Mouse (Mus musculus) forebrain, embryonic 10.5 days (tissue): Measurements from ENCODE around the gene Chaf1b. TPM values are rescaled to one million over a fixed set of nuclear protein-coding genes. Genes with fewer than 3 reads are reported as not detected.

Experiments used
- DNase-seq: peaks from one replicate; pipeline ENCODE4 v3.0.0-alpha.2; 2017; ENCODE audit warnings: low spot score; ENCODE audit errors: extremely low spot score
- H3K27ac ChIP-seq: fragments of 300-500 bp; sonication (generic); 2 replicates; pipeline ENCODE4 v1.5.1; 2016; ENCODE audit warnings: mild to moderate bottlenecking
- H3K27me3 ChIP-seq: fragments of 300-500 bp; sonication (generic); 2 replicates; pipeline ENCODE4 v1.6.1; 2016; ENCODE audit warnings: mild to moderate bottlenecking; ENCODE audit not compliant: poor library complexity, severe bottlenecking
- H3K36me3 ChIP-seq: fragments of 300-500 bp; sonication (generic); replicated peaks from 2 replicates; pipeline ENCODE4 v1.6.1; 2016; ENCODE audit warnings: mild to moderate bottlenecking, moderate library complexity
- H3K4me1 ChIP-seq: fragments of 300-500 bp; sonication (generic); 2 replicates; pipeline ENCODE4 v1.6.1; 2016
- H3K4me3 ChIP-seq: fragments of 300-500 bp; sonication (generic); 2 replicates; pipeline ENCODE4 v1.5.1; 2016; ENCODE audit warnings: mild to moderate bottlenecking, moderate library complexity
- H3K9me3 ChIP-seq: fragments of 300-500 bp; sonication (generic); 2 replicates; pipeline ENCODE4 v1.6.1; 2016; ENCODE audit warnings: mild to moderate bottlenecking, moderate library complexity
- WGBS: fragments of 180-500 bp; shearing (Covaris S2); methylation state at CpG from one replicate; pipeline ENCODE4 v1.1.7; 2016; 5-methylcytosine and 5-hydroxymethylcytosine counted together
- polyA plus RNA-seq: library from polyadenylated mRNA; unstranded; fragments of >200 nt; fragmentation: Nextera tagmentation; extraction: Ambion mirVana; gene quantifications from 2 replicates; pipeline ENCODE4 v1.2.1, GENCODE M21; 2016

The Chaf1b gene
- polyA plus RNA-seq, 1 experiment from 2014 or later = 154 TPM

- Histone ChIP-seq H3K9me3 (no peaks in the 10 kb centered on the region), H3K27me3 (no peaks in the 10 kb centered on the region), H3K4me3 (no peak overlapping the region), H3K27ac (no peak overlapping the region), H3K36me3 (peaks cover 94% of the 10 kb centered on the region), H3K4me1 (no peaks in the 10 kb centered on the region)
- no peak for DNase-seq
- 92% methylated on average over 5 of the region's 5 CpGs for WGBS
Measured at GRCm38 (mm10) chr16:93893285-93893684, 9.6 kb downstream of the Chaf1b start.

- no peak overlapping the region for H3K27ac ChIP-seq
- peaks cover 96% of the 10 kb centered on the region for H3K36me3 ChIP-seq
- no peak overlapping the region for H3K4me3 ChIP-seq
- WGBS = 74% methylated on average over 6 of the region's 6 CpGs
- H3K27me3 ChIP-seq = no peaks in the 10 kb centered on the region
- H3K9me3 ChIP-seq = no peaks in the 10 kb centered on the region
- no peak for DNase-seq
- H3K4me1 ChIP-seq = no peaks in the 10 kb centered on the region
Measured at GRCm38 (mm10) chr16:93903027-93903426, 19.3 kb downstream of the Chaf1b start.

- peak; percentile 61 for DNase-seq
- Histone ChIP-seq H3K27me3 (no peaks in the 10 kb centered on the region), H3K9me3 (no peaks in the 10 kb centered on the region), H3K4me1 (peaks cover 6% of the 10 kb centered on the region), H3K4me3 (no peak overlapping the region), H3K36me3 (peaks cover 65% of the 10 kb centered on the region), H3K27ac (no peak overlapping the region)
- WGBS = 76% methylated on average over 11 of the region's 11 CpGs
Measured at GRCm38 (mm10) chr16:93906156-93907014, 22.7 kb downstream of the Chaf1b start.

GRCm38 (mm10) chr16:93907761-93908160 is 24.1 kb downstream of the Chaf1b start:
- no peaks in the 10 kb centered on the region for H3K27me3 ChIP-seq
- no peaks in the 10 kb centered on the region for H3K9me3 ChIP-seq
- H3K4me3 ChIP-seq = no peak overlapping the region
- peaks cover 51% of the 10 kb centered on the region for H3K36me3 ChIP-seq
- WGBS = 77% methylated on average over 5 of the region's 5 CpGs
- no peak for DNase-seq
- peaks cover 6% of the 10 kb centered on the region for H3K4me1 ChIP-seq
- no peak overlapping the region for H3K27ac ChIP-seq

GRCm38 (mm10) chr16:93908196-93908595 is 24.5 kb downstream of the Chaf1b start:
- Histone ChIP-seq H3K36me3 (peaks cover 47% of the 10 kb centered on the region), H3K27ac (no peak overlapping the region), H3K4me3 (no peak overlapping the region), H3K9me3 (no peaks in the 10 kb centered on the region), H3K4me1 (peaks cover 6% of the 10 kb centered on the region), H3K27me3 (no peaks in the 10 kb centered on the region)
- 91% methylated on average over 8 of the region's 8 CpGs for WGBS
- no peak for DNase-seq

- Histone ChIP-seq H3K36me3 (peaks cover 29% of the 10 kb centered on the region), H3K27me3 (no peaks in the 10 kb centered on the region), H3K4me1 (peaks cover 6% of the 10 kb centered on the region), H3K4me3 (no peak overlapping the region), H3K9me3 (no peaks in the 10 kb centered on the region), H3K27ac (no peak overlapping the region)
- no peak for DNase-seq
- 90% methylated on average over 3 of the region's 3 CpGs for WGBS
Measured at GRCm38 (mm10) chr16:93909936-93910335, 26.2 kb downstream of the Chaf1b start.

- Histone ChIP-seq H3K4me1 (peaks cover 6% of the 10 kb centered on the region), H3K4me3 (no peak overlapping the region), H3K27me3 (no peaks in the 10 kb centered on the region), H3K9me3 (no peaks in the 10 kb centered on the region), H3K36me3 (peaks cover 19% of the 10 kb centered on the region), H3K27ac (no peak overlapping the region)
- WGBS = 72% methylated on average over 28 of the region's 28 CpGs
- no peak for DNase-seq
Measured at GRCm38 (mm10) chr16:93910735-93911665, 27.3 kb downstream of the Chaf1b start.

GRCm38 (mm10) chr16:93912158-93912557 is 28.5 kb downstream of the Chaf1b start:
- no peaks in the 10 kb centered on the region for H3K27me3 ChIP-seq
- DNase-seq = no peak
- no peaks in the 10 kb centered on the region for H3K9me3 ChIP-seq
- no peak overlapping the region for H3K27ac ChIP-seq
- H3K36me3 ChIP-seq = peaks cover 7% of the 10 kb centered on the region
- no peak overlapping the region for H3K4me3 ChIP-seq
- 82% methylated on average over 5 of the region's 5 CpGs for WGBS
- peaks cover 6% of the 10 kb centered on the region for H3K4me1 ChIP-seq

- Histone ChIP-seq H3K4me1 (peaks cover 6% of the 10 kb centered on the region), H3K36me3 (peaks cover under 1% of the 10 kb centered on the region), H3K27ac (no peak overlapping the region), H3K4me3 (no peak overlapping the region), H3K9me3 (no peaks in the 10 kb centered on the region), H3K27me3 (no peaks in the 10 kb centered on the region)
- WGBS = 80% methylated on average over 3 of the region's 3 CpGs
- no peak for DNase-seq
Measured at GRCm38 (mm10) chr16:93912808-93913207, 29.1 kb downstream of the Chaf1b start.

- Histone ChIP-seq H3K36me3 (no peaks in the 10 kb centered on the region), H3K4me3 (no peak overlapping the region), H3K9me3 (no peaks in the 10 kb centered on the region), H3K27ac (no peak overlapping the region), H3K4me1 (peaks cover 12% of the 10 kb centered on the region), H3K27me3 (no peaks in the 10 kb centered on the region)
- WGBS = 86% methylated on average over 10 of the region's 10 CpGs
- no peak for DNase-seq
Measured at GRCm38 (mm10) chr16:93913881-93914576, 30.3 kb downstream of the Chaf1b start.

- DNase-seq = no peak
Measured at GRCm38 (mm10) chr16:93915338-93915849, 31.7 kb downstream of the Chaf1b start.

More at GRCm38 (mm10) chr16:93915338-93915849, 31.7 kb downstream of the Chaf1b start:
- no peak overlapping the region for H3K27ac ChIP-seq
- no peak overlapping the region for H3K4me3 ChIP-seq
- no peaks in the 10 kb centered on the region for H3K9me3 ChIP-seq
- 40% methylated on average over 9 of the region's 10 CpGs for WGBS
- H3K36me3 ChIP-seq = no peaks in the 10 kb centered on the region
- peaks cover 12% of the 10 kb centered on the region for H3K4me1 ChIP-seq
- H3K27me3 ChIP-seq = no peaks in the 10 kb centered on the region
